Mouse (Mus musculus) lung, postnatal 14 days (tissue): ENCODE data around the gene Ctxn1.
"Not testable (repeated sequence)": the region's sequence is repeated elsewhere in the genome, so short reads cannot be mapped to it uniquely, and the experiment has no call there.

Experiments
- DNase-seq: peaks from one replicate; pipeline ENCODE4 v3.0.0; 2021

Ctxn1 gene

GRCm38 (mm10) chr8:4259125-4259804 is at the start of gene Ctxn1:
TSS of gene Ctxn1 (minus strand) at chr8:4259274.
- DNase-seq = peak; percentile 98

- DNase-seq = no peak
Measured at GRCm38 (mm10) chr8:4305838-4306237, 46.8 kb upstream of the Ctxn1 start.

GRCm38 (mm10) chr8:4304124-4304547 is 45.1 kb upstream of the Ctxn1 start:
- no peak for DNase-seq

- DNase-seq = no peak
Measured at GRCm38 (mm10) chr8:4297822-4298221, 38.7 kb upstream of the Ctxn1 start.

GRCm38 (mm10) chr8:4292738-4293137 is 33.7 kb upstream of the Ctxn1 start:
- no peak for DNase-seq

GRCm38 (mm10) chr8:4276111-4276465 is 17.0 kb upstream of the Ctxn1 start:
- no peak for DNase-seq

- peak; percentile 93 for DNase-seq
Measured at GRCm38 (mm10) chr8:4275275-4276110, 16.4 kb upstream of the Ctxn1 start, which contains the start of gene Timm44. TSS of gene Timm44 (minus strand) at chr8:4275913.

GRCm38 (mm10) chr8:4269609-4270008 is 10.5 kb upstream of the Ctxn1 start:
- DNase-seq = no peak

- no peak for DNase-seq
Measured at GRCm38 (mm10) chr8:4267627-4268026, 8.6 kb upstream of the Ctxn1 start.

GRCm38 (mm10) chr8:4265160-4265914 is 6.3 kb upstream of the Ctxn1 start:
- DNase-seq = no peak

GRCm38 (mm10) chr8:4263105-4263791 is 4.2 kb upstream of the Ctxn1 start:
- no peak for DNase-seq

GRCm38 (mm10) chr8:4259805-4260170 is 714 bp upstream of the Ctxn1 start:
- DNase-seq = no peak

- no peak for DNase-seq
Measured at GRCm38 (mm10) chr8:4258678-4259077, 396 bp downstream of the Ctxn1 start.

GRCm38 (mm10) chr8:4258233-4258632 is 841 bp downstream of the Ctxn1 start:
- peak; percentile 83 for DNase-seq

- DNase-seq = no peak
Measured at GRCm38 (mm10) chr8:4257350-4257749, 1.7 kb downstream of the Ctxn1 start.

- DNase-seq = no peak
Measured at GRCm38 (mm10) chr8:4256911-4257310, 2.2 kb downstream of the Ctxn1 start.

GRCm38 (mm10) chr8:4255471-4255870 is 3.6 kb downstream of the Ctxn1 start:
- DNase-seq = not testable (repeated sequence)

GRCm38 (mm10) chr8:4254001-4254400 is 5.1 kb downstream of the Ctxn1 start:
- peak; percentile 33 for DNase-seq

- DNase-seq = peak; percentile 97
Measured at GRCm38 (mm10) chr8:4252934-4253841, 5.9 kb downstream of the Ctxn1 start, which contains the start of gene Snapc2. TSS of gene Snapc2 (plus strand) at chr8:4253080.

GRCm38 (mm10) chr8:4252116-4252760 is 6.8 kb downstream of the Ctxn1 start:
- DNase-seq = no peak

- DNase-seq = peak; percentile 89
Measured at GRCm38 (mm10) chr8:4250306-4250970, 8.6 kb downstream of the Ctxn1 start.
